Mouse (Mus musculus) liver, postnatal 0 days (tissue): ENCODE results near the gene Esrrb. TPM values are rescaled to one million over a fixed set of nuclear protein-coding genes. Genes with fewer than 3 reads are reported as not detected.

ENCODE experiments used
- ATAC-seq: fragments of 200-750 bp; cut with Nextera tagmentation; 2 replicates; pipeline ENCODE4 v1.8.0; 2017; ENCODE audit warnings: mild to moderate bottlenecking, moderate library complexity
- DNase-seq: peaks from one replicate; pipeline ENCODE4 v3.0.0-alpha.2; 2016
- H3K27ac ChIP-seq: fragments of 300-500 bp; sonication (generic); 2 replicates; pipeline ENCODE4 v1.5.1; 2014; ENCODE audit warnings: antibody characterized with exemption, moderate library complexity, mild to moderate bottlenecking, low read depth
- H3K27me3 ChIP-seq: fragments of 300-500 bp; sonication (generic); 2 replicates; pipeline ENCODE4 v1.6.1; 2014; ENCODE audit warnings: low read length, control low read depth, mixed read lengths; ENCODE audit not compliant: insufficient read depth
- H3K36me3 ChIP-seq: fragments of 300-500 bp; sonication (generic); replicated peaks from 2 replicates; pipeline ENCODE4 v1.6.1; 2014; ENCODE audit warnings: mild to moderate bottlenecking, control low read depth, low read length, moderate library complexity, mixed read lengths; ENCODE audit not compliant: insufficient read depth
- H3K4me1 ChIP-seq: fragments of 300-500 bp; sonication (generic); 2 replicates; pipeline ENCODE4 v1.6.1; 2014; ENCODE audit warnings: antibody characterized with exemption, mild to moderate bottlenecking, control low read depth; ENCODE audit not compliant: insufficient read depth
- H3K4me2 ChIP-seq: fragments of 300-500 bp; sonication (generic); 2 replicates; pipeline ENCODE4 v1.6.1; 2014; ENCODE audit warnings: low read depth, mild to moderate bottlenecking, low read length, moderate library complexity, mixed read lengths
- H3K4me3 ChIP-seq: fragments of 300-500 bp; sonication (generic); 2 replicates; pipeline ENCODE4 v1.5.1; 2014; ENCODE audit warnings: low read depth, low read length
- H3K9ac ChIP-seq: fragments of 300-500 bp; sonication (generic); replicated peaks from 2 replicates; pipeline ENCODE4 v1.6.1; 2014; ENCODE audit warnings: mild to moderate bottlenecking, moderate library complexity
- H3K9me3 ChIP-seq: fragments of 300-500 bp; sonication (generic); 2 replicates; pipeline ENCODE4 v1.6.1; 2016; ENCODE audit warnings: mild to moderate bottlenecking, control low read depth, low read length, mixed read lengths
- CTCF ChIP-seq: sonication (generic); IDR thresholded peaks from 2 replicates; pipeline ENCODE4 v1.5.1; 2016; ENCODE audit warnings: antibody characterized with exemption, low read depth
- EP300 ChIP-seq: IDR thresholded peaks from 2 replicates; pipeline ENCODE4 v1.6.1; 2016; ENCODE audit warnings: antibody characterized with exemption, low read depth, mild to moderate bottlenecking
- WGBS: fragments of 180-500 bp; shearing (Covaris S2); extraction: QIAGEN DNeasy Blood & Tissue Kit; methylation state at CpG from one replicate; pipeline ENCODE4 v1.1.7; 2014; ENCODE audit not compliant: insufficient replicate concordance; 5-methylcytosine and 5-hydroxymethylcytosine counted together
- polyA plus RNA-seq: library from polyadenylated mRNA; unstranded; fragments of >200 nt; fragmentation: Nextera tagmentation; extraction: Ambion mirVana; gene quantifications from 2 replicates; pipeline ENCODE4 v1.2.1, GENCODE M21; 2015

Esrrb gene
- polyA plus RNA-seq, 1 experiment from 2014 or later = 0.09 TPM

GRCm38 (mm10) chr12:86395326-86395725 lies 34.4 kb downstream of the Esrrb start:
- Histone ChIP-seq H3K4me3 (no peak overlapping the region), H3K27ac (no peak overlapping the region), H3K9ac (no peak overlapping the region), H3K9me3 (no peaks in the 10 kb centered on the region), H3K4me2 (no peak overlapping the region), H3K4me1 (no peaks in the 10 kb centered on the region), H3K27me3 (no peaks in the 10 kb centered on the region), H3K36me3 (no peaks in the 10 kb centered on the region)
- ATAC-seq (no peak), DNase-seq (no peak)
- TF ChIP-seq EP300 = no peak
- WGBS = 40% methylated on average over 7 of the region's 7 CpGs

- Histone ChIP-seq H3K9me3 (no peaks in the 10 kb centered on the region), H3K36me3 (no peaks in the 10 kb centered on the region), H3K4me1 (no peaks in the 10 kb centered on the region), H3K27ac (no peak overlapping the region), H3K27me3 (peaks cover 7% of the 10 kb centered on the region), H3K4me2 (no peak overlapping the region), H3K9ac (no peak overlapping the region), H3K4me3 (no peak overlapping the region)
- TF ChIP-seq CTCF (no peak), EP300 (no peak)
- 14% methylated on average over 8 of the region's 8 CpGs for WGBS
- ATAC-seq = peak; percentile 31; the same call in 1 of the 2 replicates
- no peak for DNase-seq
Observed at GRCm38 (mm10) chr12:86398762-86399161, 37.8 kb downstream of the Esrrb start.

GRCm38 (mm10) chr12:86402718-86403117 lies 41.8 kb downstream of the Esrrb start:
- DNase-seq = peak; percentile 80
- Histone ChIP-seq H3K9ac (no peak overlapping the region), H3K9me3 (no peaks in the 10 kb centered on the region), H3K4me3 (no peak overlapping the region), H3K4me2 (peak overlapping the region; percentile 51), H3K4me1 (no peaks in the 10 kb centered on the region), H3K27ac (no peak overlapping the region), H3K36me3 (no peaks in the 10 kb centered on the region), H3K27me3 (peaks cover 7% of the 10 kb centered on the region)
- TF ChIP-seq CTCF = peak; percentile 86
- no peak for TF ChIP-seq EP300
- WGBS = 7% methylated on average over 21 of the region's 21 CpGs
- no peak for ATAC-seq

GRCm38 (mm10) chr12:86421490-86421904 lies 60.6 kb downstream of the Esrrb start:
- peak overlapping the region; percentile 52 for H3K4me3 ChIP-seq
- H3K4me1 ChIP-seq = no peaks in the 10 kb centered on the region
- peaks cover 68% of the 10 kb centered on the region for H3K27me3 ChIP-seq
- ATAC-seq (peak; percentile 73; the same call in 1 of the 2 replicates), DNase-seq (peak; percentile 28)
- no peak overlapping the region for H3K9ac ChIP-seq
- peak overlapping the region; percentile 72 for H3K4me2 ChIP-seq
- TF ChIP-seq CTCF = no peak
- TF ChIP-seq EP300 = no peak
- H3K36me3 ChIP-seq = no peaks in the 10 kb centered on the region
- 2% methylated on average over 35 of the region's 37 CpGs for WGBS
- H3K9me3 ChIP-seq = no peaks in the 10 kb centered on the region
- no peak overlapping the region for H3K27ac ChIP-seq

- 3% methylated on average over 59 of the region's 59 CpGs for WGBS
- TF ChIP-seq CTCF (no peak), EP300 (no peak)
- Histone ChIP-seq H3K4me2 (peak overlapping the region; percentile 72), H3K9me3 (no peaks in the 10 kb centered on the region), H3K4me1 (no peaks in the 10 kb centered on the region), H3K27me3 (peaks cover 74% of the 10 kb centered on the region), H3K27ac (no peak overlapping the region), H3K36me3 (no peaks in the 10 kb centered on the region), H3K4me3 (peak overlapping the region; percentile 52), H3K9ac (no peak overlapping the region)
- no peak for DNase-seq
- no peak for ATAC-seq
Observed at GRCm38 (mm10) chr12:86422166-86422910, 61.4 kb downstream of the Esrrb start.

- Histone ChIP-seq H3K4me1 (no peaks in the 10 kb centered on the region), H3K27me3 (peaks cover 71% of the 10 kb centered on the region), H3K4me3 (no peak overlapping the region), H3K27ac (no peak overlapping the region), H3K9me3 (no peaks in the 10 kb centered on the region), H3K9ac (no peak overlapping the region), H3K36me3 (no peaks in the 10 kb centered on the region), H3K4me2 (no peak overlapping the region)
- DNase-seq (no peak), ATAC-seq (no peak)
- 8% methylated on average over 13 of the region's 13 CpGs for WGBS
- TF ChIP-seq EP300 (no peak), CTCF (no peak)
Observed at GRCm38 (mm10) chr12:86423102-86423501, 62.2 kb downstream of the Esrrb start.
